Mouse (Mus musculus) thymus, adult 2 months (tissue): ENCODE results near the gene Eya4.

Experiments
- CTCF ChIP-seq: fragments of 200-500 bp; IDR thresholded peaks from 2 replicates; pipeline ENCODE4 v1.5.1; 2012; ENCODE audit warnings: mild to moderate bottlenecking, control low read depth, low read length, moderate library complexity, borderline replicate concordance; ENCODE audit not compliant: control insufficient read depth, poor library complexity, insufficient read depth; ENCODE audit errors: extremely low read depth
- POLR2A ChIP-seq: fragments of 200-500 bp; IDR thresholded peaks from 2 replicates; pipeline ENCODE4 v1.6.1; 2012; ENCODE audit warnings: mild to moderate bottlenecking, low read length, control low read depth, moderate library complexity; ENCODE audit not compliant: control insufficient read depth, poor library complexity, insufficient read depth; ENCODE audit errors: extremely low read depth

DNA sequence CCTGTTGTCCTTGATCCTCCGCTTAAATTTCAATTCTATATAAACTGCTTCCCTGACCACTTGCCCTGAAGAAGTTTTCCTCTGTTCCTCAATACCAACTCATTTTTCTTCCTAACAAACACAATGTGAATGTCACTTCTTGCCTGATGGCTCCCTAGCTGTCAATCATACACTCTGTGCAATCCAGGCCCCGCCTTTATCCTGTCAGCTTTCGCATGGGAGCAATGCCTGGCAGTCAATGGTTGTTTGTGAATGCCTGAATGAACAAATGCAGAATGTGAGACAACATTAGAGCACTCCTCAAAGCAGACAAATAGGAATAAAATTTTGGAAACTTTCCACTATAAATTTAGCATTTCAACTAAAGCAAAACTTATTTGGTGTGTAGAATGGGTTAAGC, 104.1 kb downstream of the Eya4 start:
- TF ChIP-seq CTCF (no peak), POLR2A (no peak)
